Mouse (Mus musculus): Measurements from ENCODE around the gene Atg13. TPM values are rescaled to one million over a fixed set of nuclear protein-coding genes. Genes with fewer than 3 reads are reported as not detected.

The Atg13 gene
- total and polyA plus RNA-seq, 2 experiments, result 10.3 to 33.6 TPM

DNA sequence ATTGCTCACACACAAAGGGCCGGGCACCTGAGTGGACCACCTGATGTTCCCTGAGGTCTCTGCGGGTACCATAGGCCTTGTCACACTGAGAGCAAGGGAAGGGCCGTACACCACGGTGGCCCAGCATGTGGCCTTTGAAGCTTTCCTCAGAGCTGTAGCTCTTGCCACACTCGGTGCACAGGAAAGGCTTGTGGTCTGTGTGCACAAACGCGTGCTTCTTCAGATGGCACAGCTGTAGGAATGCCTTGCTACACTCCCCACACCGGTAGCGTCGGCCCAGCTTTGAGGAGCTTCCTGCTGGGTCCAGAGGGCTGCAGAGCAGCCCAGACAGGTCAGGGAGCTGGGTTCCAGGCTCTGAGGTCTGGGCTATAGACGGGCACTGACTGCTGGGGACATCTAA is 64.6 kb downstream of the Atg13 start:
- Histone ChIP-seq H3K9ac (ENCODE audit: low read depth, low read length) (no peak overlapping the region), H3K27ac (replicated peaks; ENCODE audit: insufficient read depth, low read depth, low read length) (no peak overlapping the region), H3K4me3 (ENCODE audit: insufficient read depth, low read depth, low read length) (no peak overlapping the region), H3K27me3 (ENCODE audit: control insufficient read depth, insufficient read depth, low read length) (no peaks in the 10 kb centered on the region), H3K36me3 (ENCODE audit: control insufficient read depth, insufficient read depth, low read length) (peaks cover 7% of the 10 kb centered on the region; the same call in 1 of the 2 replicates), H3K79me2 (ENCODE audit: control insufficient read depth, insufficient read depth, low read length) (peaks cover 4% of the 10 kb centered on the region; the same call in 1 of the 2 replicates), H3K4me1 (ENCODE audit: control insufficient read depth, insufficient read depth, low read length) (no peaks in the 10 kb centered on the region)
- TF ChIP-seq POLR2A (IDR thresholded peaks at IDR 0.05; ENCODE audit: extremely low read depth, insufficient read depth, low read length) (no peak), CTCF (IDR thresholded peaks at IDR 0.05; ENCODE audit: low read depth, low read length) (no peak)
- WGBS, result 93% methylated on average over 11 of the region's 11 CpGs
- no peak for DNase-seq (ENCODE audit: extremely low read depth, low read depth, low spot score)

DNA sequence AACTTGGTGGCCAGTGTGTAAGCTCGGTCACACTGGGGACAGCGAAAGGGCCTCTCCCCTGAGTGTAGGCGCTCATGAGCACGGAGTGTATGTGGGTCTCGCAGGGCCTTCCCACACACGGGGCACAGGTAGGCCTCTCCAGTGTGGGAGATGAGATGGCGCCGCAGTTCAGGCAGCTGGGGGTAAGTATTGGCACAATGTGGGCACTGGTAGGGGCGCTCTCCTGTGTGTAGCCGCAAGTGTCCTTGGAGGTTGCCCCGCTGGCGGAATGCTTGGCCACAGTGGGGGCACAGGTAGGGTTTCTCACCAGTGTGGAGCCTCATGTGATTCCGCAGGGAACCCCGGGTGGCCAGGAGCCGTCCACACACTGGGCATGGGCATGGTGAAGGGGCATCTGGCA is 65.0 kb downstream of the Atg13 start:
- H3K4me3 ChIP-seq (ENCODE audit: insufficient read depth, low read depth, low read length), result no peak overlapping the region
- no peak overlapping the region for H3K27ac ChIP-seq (replicated peaks; ENCODE audit: insufficient read depth, low read depth, low read length)
- WGBS, result 97% methylated on average over 15 of the region's 15 CpGs
- peaks cover 4% of the 10 kb centered on the region; the same call in 1 of the 2 replicates for H3K79me2 ChIP-seq (ENCODE audit: control insufficient read depth, insufficient read depth, low read length)
- no peak overlapping the region for H3K9ac ChIP-seq (ENCODE audit: low read depth, low read length)
- no peak for DNase-seq (ENCODE audit: extremely low read depth, low read depth, low spot score)
- H3K27me3 ChIP-seq (ENCODE audit: control insufficient read depth, insufficient read depth, low read length), result no peaks in the 10 kb centered on the region
- H3K36me3 ChIP-seq (ENCODE audit: control insufficient read depth, insufficient read depth, low read length), result peaks cover 7% of the 10 kb centered on the region; the same call in 1 of the 2 replicates
- no peaks in the 10 kb centered on the region for H3K4me1 ChIP-seq (ENCODE audit: control insufficient read depth, insufficient read depth, low read length)
- TF ChIP-seq CTCF (IDR thresholded peaks at IDR 0.05; ENCODE audit: low read depth, low read length) (no peak), POLR2A (IDR thresholded peaks at IDR 0.05; ENCODE audit: extremely low read depth, insufficient read depth, low read length) (no peak)

DNA sequence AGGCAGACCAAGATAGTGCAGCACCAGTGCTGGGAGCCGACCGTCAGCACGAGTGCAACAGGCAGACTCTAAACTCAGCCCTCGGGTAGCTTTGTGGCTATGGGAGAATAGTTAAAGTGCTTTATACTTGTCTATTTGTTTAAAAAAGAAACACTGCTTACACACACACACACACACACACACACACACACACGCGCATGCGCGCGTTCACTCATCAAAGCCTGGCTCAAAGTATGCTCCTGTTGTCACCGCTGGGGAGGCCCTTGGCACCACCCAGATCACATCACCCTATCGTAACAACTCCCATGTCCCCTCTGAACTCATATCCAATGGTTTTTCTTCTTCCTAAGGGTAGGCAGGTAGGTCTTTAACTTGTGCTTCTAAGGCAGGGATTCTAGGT is 66.4 kb downstream of the Atg13 start:
- no peak for DNase-seq (ENCODE audit: extremely low read depth, low read depth, low spot score)
- Histone ChIP-seq H3K9ac (ENCODE audit: low read depth, low read length) (no peak overlapping the region), H3K27ac (replicated peaks; ENCODE audit: insufficient read depth, low read depth, low read length) (no peak overlapping the region), H3K27me3 (ENCODE audit: control insufficient read depth, insufficient read depth, low read length) (no peaks in the 10 kb centered on the region), H3K4me1 (ENCODE audit: control insufficient read depth, insufficient read depth, low read length) (no peaks in the 10 kb centered on the region), H3K36me3 (ENCODE audit: control insufficient read depth, insufficient read depth, low read length) (peaks cover 7% of the 10 kb centered on the region; the same call in 1 of the 2 replicates), H3K4me3 (ENCODE audit: insufficient read depth, low read depth, low read length) (no peak overlapping the region), H3K79me2 (ENCODE audit: control insufficient read depth, insufficient read depth, low read length) (peaks cover under 1% of the 10 kb centered on the region; the same call in 1 of the 2 replicates)
- TF ChIP-seq CTCF (IDR thresholded peaks at IDR 0.05; ENCODE audit: low read depth, low read length) (no peak), POLR2A (IDR thresholded peaks at IDR 0.05; ENCODE audit: extremely low read depth, insufficient read depth, low read length) (no peak)
- 93% methylated on average over 11 of the region's 11 CpGs for WGBS

DNA sequence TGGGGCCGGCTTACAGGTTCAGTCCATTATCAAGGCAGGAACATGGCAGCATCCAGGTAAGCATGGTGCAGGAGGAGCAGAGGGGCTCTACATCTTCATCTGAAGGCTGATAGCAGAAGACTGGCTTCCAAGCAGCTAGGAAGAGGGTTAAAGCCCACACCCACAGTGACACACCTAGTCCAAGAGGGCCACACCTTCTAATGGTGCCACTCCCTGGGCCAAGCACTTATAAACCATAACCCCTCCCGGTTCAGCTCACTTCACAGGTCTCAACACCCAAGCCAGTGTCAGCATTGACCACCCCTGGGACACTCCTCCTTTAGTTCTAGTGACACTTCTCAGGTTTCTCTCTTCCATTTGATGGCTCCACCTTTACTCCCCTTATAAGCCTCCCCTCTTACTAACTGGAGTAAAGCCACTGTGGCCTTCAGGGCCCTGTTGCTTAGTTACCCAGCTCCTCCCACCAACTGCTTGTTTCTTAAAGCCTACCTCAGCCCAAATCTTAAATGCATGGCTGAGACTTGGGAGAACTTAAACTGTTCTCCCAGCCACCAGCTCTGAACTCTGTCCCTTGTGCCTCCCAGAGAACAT is 67.5 kb downstream of the Atg13 start:
- Histone ChIP-seq H3K4me1 (ENCODE audit: control insufficient read depth, insufficient read depth, low read length) (peaks cover 6% of the 10 kb centered on the region; the same call in 1 of the 2 replicates), H3K79me2 (ENCODE audit: control insufficient read depth, insufficient read depth, low read length) (no peaks in the 10 kb centered on the region; the same call in 1 of the 2 replicates), H3K27me3 (ENCODE audit: control insufficient read depth, insufficient read depth, low read length) (no peaks in the 10 kb centered on the region), H3K9ac (ENCODE audit: low read depth, low read length) (no peak overlapping the region), H3K4me3 (ENCODE audit: insufficient read depth, low read depth, low read length) (no peak overlapping the region), H3K36me3 (ENCODE audit: control insufficient read depth, insufficient read depth, low read length) (peaks cover 7% of the 10 kb centered on the region; the same call in 1 of the 2 replicates), H3K27ac (replicated peaks; ENCODE audit: insufficient read depth, low read depth, low read length) (no peak overlapping the region)
- 85% methylated on average over 2 of the region's 2 CpGs for WGBS
- no peak for TF ChIP-seq CTCF (IDR thresholded peaks at IDR 0.05; ENCODE audit: low read depth, low read length)
- no peak for TF ChIP-seq POLR2A (IDR thresholded peaks at IDR 0.05; ENCODE audit: extremely low read depth, insufficient read depth, low read length)
- DNase-seq (ENCODE audit: extremely low read depth, low read depth, low spot score), result no peak

DNA sequence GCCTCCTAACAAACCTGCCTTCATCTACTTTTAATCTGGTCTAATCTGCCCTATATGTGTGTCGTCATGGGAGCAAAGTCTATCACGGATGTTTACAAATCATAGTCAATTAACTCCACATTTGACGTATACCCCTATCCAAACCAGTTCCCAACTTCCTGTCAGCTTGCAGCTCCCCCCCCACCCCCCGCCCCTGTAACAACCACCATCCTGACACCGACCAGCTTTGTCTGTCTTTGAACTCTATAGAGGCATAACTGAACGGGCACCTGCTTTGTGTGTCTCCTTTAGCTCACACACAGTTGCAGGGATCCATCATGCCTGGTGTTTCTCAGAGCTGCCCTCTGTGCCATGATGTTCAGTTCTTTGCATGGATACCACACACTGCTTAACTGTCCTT is 71.4 kb downstream of the Atg13 start:
- TF ChIP-seq CTCF (IDR thresholded peaks at IDR 0.05; ENCODE audit: low read depth, low read length) (no peak), POLR2A (IDR thresholded peaks at IDR 0.05; ENCODE audit: extremely low read depth, insufficient read depth, low read length) (no peak)
- H3K79me2 ChIP-seq (ENCODE audit: control insufficient read depth, insufficient read depth, low read length), result peaks cover 11% of the 10 kb centered on the region; the same call in 1 of the 2 replicates
- DNase-seq (ENCODE audit: extremely low read depth, low read depth, low spot score), result no peak
- H3K27ac ChIP-seq (replicated peaks; ENCODE audit: insufficient read depth, low read depth, low read length), result no peak overlapping the region
- H3K27me3 ChIP-seq (ENCODE audit: control insufficient read depth, insufficient read depth, low read length), result no peaks in the 10 kb centered on the region
- no peak overlapping the region for H3K9ac ChIP-seq (ENCODE audit: low read depth, low read length)
- peaks cover 12% of the 10 kb centered on the region for H3K4me1 ChIP-seq (ENCODE audit: control insufficient read depth, insufficient read depth, low read length)
- no peak overlapping the region for H3K4me3 ChIP-seq (ENCODE audit: insufficient read depth, low read depth, low read length)
- WGBS, result 29% methylated on average over 6 of the region's 6 CpGs
- no peaks in the 10 kb centered on the region for H3K36me3 ChIP-seq (ENCODE audit: control insufficient read depth, insufficient read depth, low read length)

DNA sequence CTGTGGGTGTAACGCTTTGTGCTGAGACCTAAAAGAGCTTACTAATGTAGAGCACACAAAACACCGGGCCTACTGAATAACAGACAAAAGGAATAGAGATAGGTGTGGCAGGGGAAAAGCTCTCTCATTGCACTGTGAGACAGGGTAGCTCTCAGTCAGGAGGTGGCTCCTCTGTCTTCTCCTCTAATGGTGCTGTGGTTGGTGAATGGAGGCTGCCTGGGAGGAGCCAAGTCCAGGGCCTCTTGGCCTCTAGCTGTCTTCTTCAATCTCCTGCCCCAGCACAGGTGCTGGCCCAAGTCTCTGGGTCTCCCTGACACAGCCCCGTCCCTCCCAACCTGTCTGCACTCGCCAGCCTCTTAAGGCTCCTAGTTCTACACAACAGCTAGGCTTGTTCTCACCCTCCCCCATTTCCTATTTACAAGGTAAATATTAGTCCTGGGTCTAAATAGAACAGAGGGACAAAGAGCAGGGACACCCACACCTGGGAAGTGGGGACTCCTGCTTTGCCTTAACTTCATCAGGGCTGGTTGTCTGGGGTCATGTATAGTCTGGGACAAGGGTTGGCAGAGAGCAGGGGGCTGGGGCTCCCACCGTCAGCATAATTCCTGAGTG is 73.5 kb downstream of the Atg13 start:
- 0 out of 2 replicates have a peak, but pooled peaks have one; percentile 34 for TF ChIP-seq POLR2A (IDR thresholded peaks at IDR 0.05; ENCODE audit: extremely low read depth, insufficient read depth, low read length)
- no peak for TF ChIP-seq CTCF (IDR thresholded peaks at IDR 0.05; ENCODE audit: low read depth, low read length)
- 21% methylated on average over 5 of the region's 5 CpGs for WGBS
- Histone ChIP-seq H3K4me1 (ENCODE audit: control insufficient read depth, insufficient read depth, low read length) (peaks cover 24% of the 10 kb centered on the region), H3K4me3 (ENCODE audit: insufficient read depth, low read depth, low read length) (peak overlapping the region; percentile 17), H3K79me2 (ENCODE audit: control insufficient read depth, insufficient read depth, low read length) (peaks cover 16% of the 10 kb centered on the region; the same call in 1 of the 2 replicates), H3K27ac (replicated peaks; ENCODE audit: insufficient read depth, low read depth, low read length) (peak overlapping the region; percentile 90), H3K9ac (ENCODE audit: low read depth, low read length) (peak overlapping the region; percentile 45), H3K27me3 (ENCODE audit: control insufficient read depth, insufficient read depth, low read length) (no peaks in the 10 kb centered on the region), H3K36me3 (ENCODE audit: control insufficient read depth, insufficient read depth, low read length) (peaks cover 10% of the 10 kb centered on the region; the same call in 1 of the 2 replicates)
- peak; percentile 95 for DNase-seq (ENCODE audit: extremely low read depth, low read depth, low spot score)

Measured in liver, adult 2 months (tissue).